Mouse (Mus musculus) embryonic facial prominence, embryonic 14.5 days (tissue): ENCODE results near the gene Gm45808. TPM values are rescaled to one million over a fixed set of nuclear protein-coding genes. Genes with fewer than 3 reads are reported as not detected.

Experiments used
- ATAC-seq: fragments of 200-750 bp; cut with Nextera tagmentation; 2 replicates; pipeline ENCODE4 v1.8.0; 2017; ENCODE audit warnings: low read depth, moderate number of reproducible peaks, moderate TSS enrichment
- DNase-seq: peaks from one replicate; pipeline ENCODE4 v3.0.0-alpha.2; 2015; ENCODE audit warnings: low spot score
- H3K27ac ChIP-seq: fragments of 300-500 bp; sonication (generic); replicated peaks from 2 replicates; pipeline ENCODE4 v1.5.1; 2014; ENCODE audit warnings: low read depth, mild to moderate bottlenecking, low read length, moderate library complexity
- H3K27me3 ChIP-seq: fragments of 300-500 bp; sonication (generic); replicated peaks from 2 replicates; pipeline ENCODE4 v1.6.1; 2014; ENCODE audit warnings: low read length; ENCODE audit not compliant: control insufficient read depth, insufficient read depth
- H3K36me3 ChIP-seq: fragments of 300-500 bp; sonication (generic); 2 replicates; pipeline ENCODE4 v1.6.1; 2014; ENCODE audit warnings: low read length, mixed read lengths; ENCODE audit not compliant: control insufficient read depth, insufficient read depth
- H3K4me1 ChIP-seq: fragments of 300-500 bp; sonication (generic); 2 replicates; pipeline ENCODE4 v1.6.1; 2014; ENCODE audit warnings: antibody characterized with exemption, low read length; ENCODE audit not compliant: control insufficient read depth, insufficient read depth
- H3K4me2 ChIP-seq: fragments of 300-500 bp; sonication (generic); 2 replicates; pipeline ENCODE4 v1.6.1; 2014; ENCODE audit warnings: low read depth, mild to moderate bottlenecking, low read length, moderate library complexity, mixed read lengths
- H3K4me3 ChIP-seq: fragments of 300-500 bp; sonication (generic); 2 replicates; pipeline ENCODE4 v1.5.1; 2014; ENCODE audit warnings: low read depth, mild to moderate bottlenecking, low read length
- H3K9ac ChIP-seq: fragments of 300-500 bp; sonication (generic); 2 replicates; pipeline ENCODE4 v1.6.1; 2014; ENCODE audit warnings: low read depth, mild to moderate bottlenecking, low read length, moderate library complexity, mixed read lengths
- H3K9me3 ChIP-seq: fragments of 300-500 bp; sonication (generic); 2 replicates; pipeline ENCODE4 v1.6.1; 2016; ENCODE audit warnings: low read length; ENCODE audit not compliant: control insufficient read depth
- WGBS: fragments of 180-500 bp; shearing (Covaris S2); extraction: QIAGEN DNeasy Blood & Tissue Kit; methylation state at CpG from one replicate; pipeline ENCODE4 v1.1.7; 2014; 5-methylcytosine and 5-hydroxymethylcytosine counted together
- polyA plus RNA-seq: library from polyadenylated mRNA; unstranded; fragments of >200 nt; fragmentation: Nextera tagmentation; extraction: Ambion mirVana; gene quantifications from 2 replicates; pipeline ENCODE4 v1.2.1, GENCODE M21; 2014

Gm45808 gene
- polyA plus RNA-seq, 1 experiment from 2014 or later: not detected

DNA sequence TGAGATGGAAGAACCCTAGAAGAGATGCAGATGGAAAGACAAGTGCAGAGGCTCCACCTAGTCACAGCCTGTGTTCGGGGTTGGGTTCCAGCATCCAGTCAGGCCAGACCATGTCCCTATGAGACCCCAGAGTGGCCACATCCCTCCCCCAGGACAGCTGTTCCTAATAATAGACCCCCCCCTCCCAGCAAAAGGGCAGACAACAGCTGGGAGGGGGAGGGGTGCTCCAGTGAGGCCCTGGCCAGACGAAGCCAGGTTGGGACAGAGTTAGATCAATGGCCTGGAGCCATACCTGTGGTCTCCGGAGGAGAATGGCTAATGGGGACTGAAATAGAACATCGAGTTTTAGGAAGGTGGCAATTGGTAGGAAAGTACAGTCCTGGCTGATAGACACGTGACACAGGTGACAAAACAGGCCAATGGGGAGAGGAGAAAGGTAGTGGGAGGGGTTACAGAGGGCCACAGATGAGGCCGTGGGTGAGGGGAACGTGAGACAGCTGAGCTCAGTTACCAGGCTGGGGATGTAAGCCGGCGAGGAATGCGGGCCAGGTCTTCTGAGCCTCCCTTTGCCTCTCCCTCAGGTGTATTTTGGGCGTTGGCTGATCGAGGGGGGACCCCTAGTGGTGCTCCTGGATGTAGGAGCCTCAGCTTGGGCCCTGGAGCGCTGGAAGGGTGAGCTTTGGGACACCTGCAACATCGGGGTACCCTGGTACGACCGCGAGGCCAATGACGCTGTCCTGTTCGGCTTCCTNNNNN lies 48.9 kb downstream of the Gm45808 start, which contains the start of gene Ruvbl2:
Gene Ruvbl2, minus strand, starts transcription at position 576 of the 756 bp plus-strand sequence.
- Histone ChIP-seq H3K4me2 (peak within 1 kb of the TSS; percentile 39), H3K9ac (peak within 1 kb of the TSS; percentile 48; the same call in 1 of the 2 replicates), H3K9me3 (no peaks in the 10 kb centered on the region), H3K36me3 (peaks cover 29% of the 10 kb centered on the region; the same call in 1 of the 2 replicates), H3K4me3 (no peak within 1 kb of the TSS), H3K27ac (no peak within 1 kb of the TSS), H3K27me3 (no peaks in the 10 kb centered on the region), H3K4me1 (peaks cover 31% of the 10 kb centered on the region)
- 7% methylated on average over 16 of the region's 19 CpGs for WGBS
- peak; percentile 87 for DNase-seq
- peak; percentile 34; the same call in 1 of the 2 replicates for ATAC-seq

DNA sequence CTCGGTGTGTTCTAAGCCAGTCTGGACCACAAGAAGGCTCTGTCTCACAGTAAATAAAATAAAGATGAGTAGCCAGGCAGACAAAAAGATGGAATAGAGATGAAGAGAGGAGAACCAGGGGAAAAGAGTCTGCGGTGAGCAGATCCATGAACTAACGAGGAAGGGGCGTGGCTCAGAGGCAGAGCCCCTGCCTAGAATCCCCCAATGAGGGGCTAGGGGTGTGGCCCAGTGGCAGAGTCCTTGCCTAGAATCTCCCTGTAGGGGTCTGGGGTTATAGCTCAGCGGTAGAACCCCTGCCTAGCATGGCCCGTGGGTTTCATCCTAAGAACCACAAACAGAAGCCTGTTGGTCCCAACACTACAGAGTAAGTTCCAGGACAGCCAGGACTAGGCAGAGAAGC lies 49.6 kb downstream of the Gm45808 start:
- WGBS: 33% methylated on average over 6 of the region's 6 CpGs

DNA sequence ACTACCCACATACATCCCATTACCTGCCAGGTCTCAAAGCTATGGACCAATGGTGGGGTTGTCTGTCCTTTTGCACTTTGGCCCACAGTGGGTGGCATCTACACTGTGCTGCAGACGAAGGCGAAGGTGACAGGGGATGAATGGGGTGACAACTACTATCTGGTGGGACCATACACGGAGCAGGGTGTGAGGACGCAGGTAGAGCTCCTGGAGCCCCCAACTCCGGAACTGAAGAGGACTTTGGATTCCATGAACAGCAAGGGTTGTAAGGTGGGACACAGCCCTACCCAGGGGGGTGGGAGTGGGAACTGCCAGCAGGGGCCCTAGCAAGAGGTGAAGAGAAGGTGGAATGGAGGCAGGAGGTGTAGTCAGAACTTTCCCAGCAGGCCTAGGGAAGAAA lies 50.2 kb downstream of the Gm45808 start:
- ATAC-seq: no peak
- H3K4me1 ChIP-seq: peaks cover 31% of the 10 kb centered on the region
- WGBS: 85% methylated on average over 5 of the region's 5 CpGs
- no peak overlapping the region; the same call in 1 of the 2 replicates for H3K4me3 ChIP-seq
- no peaks in the 10 kb centered on the region for H3K27me3 ChIP-seq
- peak overlapping the region; percentile 87; the same call in 1 of the 2 replicates for H3K9ac ChIP-seq
- peak overlapping the region; percentile 81 for H3K4me2 ChIP-seq
- no peak for DNase-seq
- no peaks in the 10 kb centered on the region for H3K9me3 ChIP-seq
- H3K27ac ChIP-seq: no peak overlapping the region
- peaks cover 26% of the 10 kb centered on the region for H3K36me3 ChIP-seq

More for the DNA sequence above, 49.6 kb downstream of the Gm45808 start:
- H3K9ac ChIP-seq: no peak overlapping the region
- H3K4me1 ChIP-seq: peaks cover 31% of the 10 kb centered on the region
- H3K4me2 ChIP-seq: peak overlapping the region; percentile 39
- no peak overlapping the region for H3K27ac ChIP-seq
- no peaks in the 10 kb centered on the region for H3K9me3 ChIP-seq
- H3K27me3 ChIP-seq: no peaks in the 10 kb centered on the region
- peaks cover 27% of the 10 kb centered on the region for H3K36me3 ChIP-seq
- no peak overlapping the region for H3K4me3 ChIP-seq
- DNase-seq: no peak
- ATAC-seq: no peak

DNA sequence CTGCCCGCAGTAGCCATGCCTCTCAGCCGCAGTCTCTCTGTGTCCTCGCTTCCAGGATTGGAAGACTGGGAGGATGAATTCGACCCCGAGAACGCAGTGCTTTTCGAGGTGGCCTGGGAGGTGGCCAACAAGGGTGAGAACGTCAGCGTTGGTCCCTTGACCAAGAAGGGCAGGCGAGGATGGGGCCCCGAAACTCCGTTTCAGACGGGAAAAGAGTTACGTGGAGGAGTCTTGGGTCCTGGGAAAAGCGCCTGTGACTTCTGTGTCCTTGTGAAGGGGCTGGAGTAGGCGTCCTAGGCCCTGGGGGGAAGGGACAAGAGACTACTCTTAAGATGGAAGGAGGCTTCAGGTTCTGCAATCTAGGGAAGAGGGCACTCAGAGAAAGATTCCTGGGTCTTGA lies 51.6 kb downstream of the Gm45808 start:
- H3K4me3 ChIP-seq: peak overlapping the region; percentile 67
- peaks cover 31% of the 10 kb centered on the region for H3K4me1 ChIP-seq
- H3K4me2 ChIP-seq: peak overlapping the region; percentile 81
- DNase-seq: no peak
- H3K9me3 ChIP-seq: no peaks in the 10 kb centered on the region
- under 1% methylated on average over 16 of the region's 16 CpGs for WGBS
- no peak; the same call in 1 of the 2 replicates for ATAC-seq
- peaks cover 28% of the 10 kb centered on the region for H3K36me3 ChIP-seq
- peak overlapping the region; percentile 77 for H3K27ac ChIP-seq
- H3K9ac ChIP-seq: peak overlapping the region; percentile 87
- H3K27me3 ChIP-seq: no peaks in the 10 kb centered on the region

DNA sequence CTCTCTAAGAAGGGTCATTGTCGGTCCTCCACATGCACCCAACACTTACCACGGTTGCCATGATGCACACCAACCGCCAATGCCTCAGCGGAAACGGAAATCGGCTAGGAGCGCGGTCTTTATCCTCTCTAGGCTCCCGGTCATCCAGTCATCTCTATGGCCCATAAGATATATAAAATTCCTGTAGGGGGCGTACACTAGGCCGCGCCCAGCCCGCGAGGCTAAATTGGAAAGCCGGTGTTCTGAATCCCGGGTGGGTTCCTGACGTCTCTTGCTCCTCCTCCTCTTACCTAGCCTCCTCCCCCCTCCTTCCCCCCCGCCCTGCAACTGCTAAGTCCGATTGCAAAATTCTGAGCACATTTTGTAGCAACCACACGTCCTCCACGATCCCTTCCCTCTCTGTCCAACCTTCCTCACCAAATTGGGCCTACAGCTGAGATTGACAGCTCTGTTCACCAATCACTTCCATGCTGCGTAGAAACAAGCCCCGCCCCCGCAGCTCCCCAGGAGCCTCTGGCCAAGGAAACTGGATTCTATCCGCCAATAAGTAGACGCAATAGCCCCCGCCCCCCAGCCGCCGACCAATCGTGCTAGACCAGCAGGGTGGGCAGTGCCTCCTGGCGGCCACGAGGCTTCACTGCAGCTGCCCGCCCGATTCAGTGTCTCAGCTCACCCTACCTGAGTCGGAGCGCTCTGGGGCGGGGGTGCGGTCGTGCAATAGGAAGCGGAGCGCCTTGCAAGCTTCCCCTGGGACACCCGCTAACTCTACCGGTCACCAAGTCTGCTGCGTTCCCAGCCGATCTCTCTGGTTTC lies 52.2 kb downstream of the Gm45808 start, which contains the start of gene Gys1:
Gene Gys1, plus strand, starts transcription at position 642 of the 813 bp plus-strand sequence.
- peak within 1 kb of the TSS; percentile 87 for H3K9ac ChIP-seq
- ATAC-seq (peak; percentile 96), DNase-seq (peak; percentile 99)
- H3K4me1 ChIP-seq: peaks cover 31% of the 10 kb centered on the region
- under 1% methylated on average over 39 of the region's 45 CpGs for WGBS
- peak within 1 kb of the TSS; percentile 67 for H3K4me3 ChIP-seq
- H3K27me3 ChIP-seq: no peaks in the 10 kb centered on the region
- H3K4me2 ChIP-seq: peak within 1 kb of the TSS; percentile 81
- peak within 1 kb of the TSS; percentile 90 for H3K27ac ChIP-seq
- H3K36me3 ChIP-seq: peaks cover 27% of the 10 kb centered on the region
- H3K9me3 ChIP-seq: no peaks in the 10 kb centered on the region

DNA sequence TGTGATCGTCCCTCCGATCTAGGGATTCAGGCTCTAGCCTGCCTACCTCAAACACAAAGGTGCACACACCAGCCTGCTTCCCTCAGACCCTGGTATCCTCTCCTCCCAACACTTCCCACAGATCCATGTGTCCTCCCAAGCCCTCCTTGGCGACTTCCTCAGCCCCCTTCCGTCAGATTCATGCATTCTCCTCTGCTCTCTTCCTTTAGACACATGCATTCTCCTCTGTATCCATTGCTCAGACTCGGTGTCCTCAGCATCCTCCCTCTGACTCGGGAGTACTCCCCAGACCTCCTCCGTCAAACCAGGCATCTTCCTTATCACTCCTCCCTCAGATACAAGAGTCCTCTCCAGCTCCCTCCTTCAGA lies 52.8 kb downstream of the Gm45808 start:
- Histone ChIP-seq H3K9me3 (no peaks in the 10 kb centered on the region), H3K4me3 (peak overlapping the region; percentile 67), H3K9ac (peak overlapping the region; percentile 75), H3K27me3 (no peaks in the 10 kb centered on the region), H3K4me2 (peak overlapping the region; percentile 80), H3K4me1 (peaks cover 31% of the 10 kb centered on the region), H3K27ac (peak overlapping the region; percentile 90), H3K36me3 (peaks cover 32% of the 10 kb centered on the region)
- no peak for DNase-seq
- 2% methylated on average over 7 of the region's 7 CpGs for WGBS
- ATAC-seq: no peak

DNA sequence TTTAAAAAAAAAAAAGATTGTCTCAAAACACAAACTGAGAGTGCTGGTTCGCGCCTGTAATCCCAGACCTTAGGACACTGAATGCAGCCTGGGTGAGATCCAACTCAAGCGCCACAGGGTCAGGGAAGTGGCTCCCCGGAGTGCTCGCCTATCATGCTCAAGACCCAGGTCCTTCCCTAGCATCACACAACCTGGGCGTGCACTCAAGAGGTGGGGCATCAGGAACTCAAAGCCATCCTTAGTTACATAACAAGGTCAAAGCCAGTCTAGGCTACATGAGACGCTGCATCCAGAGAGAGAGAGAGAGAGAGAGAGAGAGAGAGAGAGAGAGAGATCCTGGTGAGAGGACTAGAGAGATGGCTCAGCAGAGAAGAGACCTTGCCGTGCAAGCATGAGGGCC lies 60.1 kb downstream of the Gm45808 start:
- Histone ChIP-seq H3K27me3 (no peaks in the 10 kb centered on the region), H3K4me2 (no peak overlapping the region), H3K4me3 (no peak overlapping the region), H3K4me1 (no peaks in the 10 kb centered on the region), H3K27ac (no peak overlapping the region), H3K36me3 (peaks cover 95% of the 10 kb centered on the region), H3K9ac (no peak overlapping the region), H3K9me3 (no peaks in the 10 kb centered on the region)
- DNase-seq: no peak
- 95% methylated on average over 8 of the region's 8 CpGs for WGBS
- no peak for ATAC-seq

DNA sequence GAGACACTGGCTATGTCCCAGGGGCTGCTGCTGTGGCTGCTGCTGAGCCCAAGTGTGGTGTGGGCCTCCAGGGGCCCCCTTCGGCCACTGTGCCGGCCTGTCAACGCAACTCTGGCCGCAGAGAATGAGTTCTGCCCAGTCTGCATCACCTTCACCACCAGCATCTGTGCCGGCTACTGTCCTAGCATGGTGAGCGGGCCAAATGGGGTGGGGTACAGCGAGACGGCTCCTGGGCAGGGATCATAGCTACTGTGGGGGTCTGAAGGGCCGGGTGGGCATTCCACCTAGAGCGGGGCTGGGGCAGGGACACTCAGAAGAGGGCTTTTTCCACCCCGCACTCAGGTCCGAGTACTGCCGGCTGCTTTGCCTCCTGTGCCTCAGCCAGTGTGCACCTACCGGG lies 65.4 kb downstream of the Gm45808 start:
- Histone ChIP-seq H3K4me3 (no peak overlapping the region), H3K4me2 (no peak overlapping the region), H3K4me1 (peaks cover 9% of the 10 kb centered on the region; the same call in 1 of the 2 replicates), H3K9ac (no peak overlapping the region), H3K27ac (no peak overlapping the region), H3K36me3 (peaks cover 54% of the 10 kb centered on the region), H3K9me3 (no peaks in the 10 kb centered on the region), H3K27me3 (peaks cover 28% of the 10 kb centered on the region)
- no peak for DNase-seq
- no peak for ATAC-seq
- WGBS: 91% methylated on average over 12 of the region's 14 CpGs
